Mouse (Mus musculus) monocyte, adult 2 months (primary cell): ENCODE measurements around the gene Olfr427.
"Not testable (repeated sequence)": the region's sequence is repeated elsewhere in the genome, so short reads cannot be mapped to it uniquely, and the experiment has no call there.

Source experiments
- DNase-seq, 2 experiments: peaks; one replicate each; pipeline ENCODE4 v3.0.0; 2022; ENCODE audit warnings: low spot score in 2 of 2, low read depth in 1 of 2

The Olfr427 gene

GRCm38 (mm10) chr1:174096591-174096990 lies at the start of gene Olfr427:
Olfr427 (plus strand) TSS chr1:174096891.
- no peak for DNase-seq

GRCm38 (mm10) chr1:174048227-174048626 lies 48.5 kb upstream of the Olfr427 start:
- not testable (repeated sequence) for DNase-seq

- DNase-seq = no peak
Observed at GRCm38 (mm10) chr1:174048893-174049292, 47.8 kb upstream of the Olfr427 start, which contains the start of gene Olfr432. Olfr432 (plus strand) TSS chr1:174049205.

GRCm38 (mm10) chr1:174049357-174049756 lies 47.3 kb upstream of the Olfr427 start:
- not testable (repeated sequence) for DNase-seq

GRCm38 (mm10) chr1:174050532-174050931 lies 46.2 kb upstream of the Olfr427 start:
- no peak for DNase-seq

- no peak for DNase-seq
Observed at GRCm38 (mm10) chr1:174051515-174051914, 45.2 kb upstream of the Olfr427 start.

- DNase-seq = no peak
Observed at GRCm38 (mm10) chr1:174051931-174052536, 44.7 kb upstream of the Olfr427 start.

- no peak for DNase-seq
Observed at GRCm38 (mm10) chr1:174052981-174053380, 43.7 kb upstream of the Olfr427 start.

- DNase-seq = no peak
Observed at GRCm38 (mm10) chr1:174055248-174055647, 41.4 kb upstream of the Olfr427 start.

- no peak for DNase-seq
Observed at GRCm38 (mm10) chr1:174066305-174066704, 30.4 kb upstream of the Olfr427 start, which contains the start of gene Olfr430. Olfr430 (plus strand) TSS chr1:174066605.

GRCm38 (mm10) chr1:174084031-174084430 lies 12.7 kb upstream of the Olfr427 start, which contains the start of gene Olfr429:
Olfr429 (plus strand) TSS chr1:174084331.
- DNase-seq = no peak

GRCm38 (mm10) chr1:174103735-174104134 lies 7.0 kb downstream of the Olfr427 start:
- no peak for DNase-seq

- DNase-seq = no peak
Observed at GRCm38 (mm10) chr1:174121062-174121461, 24.4 kb downstream of the Olfr427 start, which contains the start of gene Olfr231. Olfr231 (minus strand) TSS chr1:174121162.

- DNase-seq = no peak
Observed at GRCm38 (mm10) chr1:174131217-174131616, 34.5 kb downstream of the Olfr427 start, which contains the start of gene Olfr424. Olfr424 (plus strand) TSS chr1:174131517.

GRCm38 (mm10) chr1:174131999-174132398 lies 35.3 kb downstream of the Olfr427 start:
- no peak for DNase-seq

- no peak for DNase-seq
Observed at GRCm38 (mm10) chr1:174141384-174141783, 44.7 kb downstream of the Olfr427 start.

- DNase-seq = no peak
Observed at GRCm38 (mm10) chr1:174146696-174147095, 50.0 kb downstream of the Olfr427 start.

GRCm38 (mm10) chr1:174149289-174149688 lies 52.6 kb downstream of the Olfr427 start:
- DNase-seq = no peak
